Mouse (Mus musculus) urinary bladder, adult 2 months (tissue): ENCODE measurements around the gene Aff1. TPM values are rescaled to one million over a fixed set of nuclear protein-coding genes. Genes with fewer than 3 reads are reported as not detected.

Experiments used
- DNase-seq: peaks from one replicate; pipeline ENCODE4 v3.0.0; 2022; ENCODE audit warnings: low spot score
- polyA plus RNA-seq: library from polyadenylated mRNA; depleted of rRNA; stranded (reverse); fragments of >200 nt; gene quantifications from 2 replicates; pipeline ENCODE4 v1.2.3, GENCODE M21; 2012; rRNA removed

The Aff1 gene
- polyA plus RNA-seq, result 9.4 and 22.0 TPM in 2 replicates

DNA sequence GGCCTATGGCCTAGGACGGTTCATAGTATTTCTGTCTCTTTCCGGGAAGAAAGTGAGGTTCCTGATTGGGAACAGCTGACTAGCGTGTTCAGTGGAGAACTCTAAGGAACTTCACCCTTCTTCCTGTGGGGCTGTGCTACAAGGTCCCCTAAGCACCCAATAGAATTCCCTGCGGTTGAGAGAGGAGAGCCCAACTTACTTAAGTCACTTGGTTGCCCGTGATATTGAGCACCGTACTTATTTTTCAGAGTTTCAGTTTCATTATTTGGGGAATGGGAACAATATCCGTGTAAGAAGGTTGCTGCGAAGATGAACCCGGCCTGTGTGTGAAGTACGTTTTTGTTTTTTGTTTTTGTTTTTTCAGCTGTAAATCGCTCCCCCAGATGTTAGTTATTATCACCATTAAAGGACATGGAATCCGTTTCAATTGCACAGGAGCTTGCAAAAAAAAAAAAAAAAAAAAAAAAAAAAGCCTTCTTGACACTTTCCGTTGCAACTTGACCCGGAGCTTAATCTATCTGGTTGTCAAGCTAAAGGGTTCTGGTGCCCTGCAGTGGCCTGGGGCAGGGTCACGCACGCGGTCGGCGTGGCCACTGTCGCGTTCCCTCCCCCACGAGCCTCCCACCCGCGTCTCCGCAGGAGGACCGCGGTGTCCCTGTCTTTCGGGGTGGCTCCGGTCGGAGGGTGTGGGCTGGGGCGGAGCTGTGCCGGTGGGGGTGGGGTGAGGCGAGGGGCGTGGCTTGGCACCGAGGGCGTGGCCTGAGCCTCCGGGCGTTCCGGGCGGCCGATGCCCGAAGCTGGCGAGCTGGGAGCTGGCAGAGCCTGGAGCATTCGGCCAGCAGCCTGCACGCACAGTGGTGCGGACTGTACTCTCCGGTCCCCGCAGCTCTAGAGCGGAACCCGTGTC lies at the start of gene Aff1:
Aff1 (plus strand) TSS at position 751 of the 907 bp plus-strand sequence.
- DNase-seq, result peak; percentile 96

DNA sequence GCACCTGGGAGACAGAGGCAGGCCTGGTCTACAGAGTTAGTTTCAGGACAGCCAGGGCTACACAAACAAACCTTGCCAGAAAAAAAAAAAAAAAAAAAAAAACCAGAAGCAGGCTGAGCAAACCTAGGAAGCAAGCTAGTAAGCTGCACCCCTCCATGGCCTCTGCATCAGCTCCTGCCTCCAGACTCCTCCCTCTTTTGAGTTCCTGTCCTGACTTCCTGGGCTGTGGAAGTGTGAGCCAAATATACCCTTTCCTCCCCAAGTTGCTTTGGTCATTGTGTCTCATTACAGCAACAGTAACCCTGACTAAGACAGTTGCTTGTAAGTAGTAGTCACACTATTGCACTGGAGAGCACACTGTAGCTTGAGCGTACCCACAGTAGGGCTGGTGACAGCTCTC lies 48.0 kb upstream of the Aff1 start:
- no peak for DNase-seq

DNA sequence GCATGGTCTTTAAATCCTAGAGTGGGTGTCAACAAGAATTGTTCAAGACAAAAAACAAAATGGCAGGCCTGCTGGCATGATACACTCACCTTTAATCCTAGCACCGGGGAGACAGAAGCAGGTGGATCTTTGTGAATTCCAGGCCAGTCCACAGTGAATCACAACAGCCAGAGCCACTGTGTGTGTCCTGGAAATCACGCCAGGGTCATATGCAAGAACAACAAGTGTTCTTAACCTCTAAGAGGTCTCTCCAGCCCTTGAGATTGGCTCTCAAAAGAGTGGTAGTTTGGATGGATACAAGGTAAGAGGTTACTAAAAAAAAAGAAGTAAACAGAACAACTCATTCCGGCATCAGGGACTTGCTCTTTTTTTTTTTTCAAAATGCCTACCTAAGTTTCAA lies 44.9 kb upstream of the Aff1 start:
- DNase-seq, result no peak

DNA sequence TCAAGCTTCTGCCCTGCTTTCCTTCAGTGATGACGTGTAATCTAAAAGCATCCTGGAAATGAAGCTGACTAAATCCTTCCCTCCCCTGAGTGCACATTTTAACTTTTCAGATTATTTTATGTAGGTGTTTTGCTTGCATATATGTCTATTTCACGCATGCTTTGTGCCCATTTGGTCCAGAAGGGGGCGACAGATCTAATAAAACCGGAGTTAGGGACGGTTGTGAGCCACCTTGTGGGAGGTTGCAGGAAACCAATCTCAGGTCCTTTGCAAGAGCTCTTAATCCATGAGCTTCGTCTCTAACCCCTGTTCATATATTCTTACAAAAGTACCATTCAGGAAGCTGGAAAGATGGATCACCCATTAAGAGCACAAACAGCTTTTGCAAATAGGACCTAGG lies 37.9 kb upstream of the Aff1 start:
- no peak for DNase-seq

DNA sequence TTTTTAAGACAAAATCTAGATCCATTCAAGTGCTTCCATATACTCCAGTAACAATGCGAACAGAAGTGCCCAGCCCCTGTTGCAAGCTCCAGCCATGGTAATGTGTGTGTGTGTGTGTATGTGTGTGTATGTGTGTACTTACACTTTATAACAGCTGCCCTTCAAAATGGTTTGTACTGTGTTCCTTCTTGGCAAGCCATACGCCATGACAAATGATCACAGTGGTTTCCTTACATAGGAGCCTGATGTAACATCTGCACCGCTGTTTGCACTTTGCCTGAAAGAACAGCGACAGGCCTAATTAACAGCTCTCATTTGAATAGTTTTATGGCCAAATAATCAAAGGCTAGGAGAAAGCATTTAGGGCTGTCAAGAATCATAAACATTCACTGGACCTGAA lies 37.4 kb upstream of the Aff1 start:
- no peak for DNase-seq

DNA sequence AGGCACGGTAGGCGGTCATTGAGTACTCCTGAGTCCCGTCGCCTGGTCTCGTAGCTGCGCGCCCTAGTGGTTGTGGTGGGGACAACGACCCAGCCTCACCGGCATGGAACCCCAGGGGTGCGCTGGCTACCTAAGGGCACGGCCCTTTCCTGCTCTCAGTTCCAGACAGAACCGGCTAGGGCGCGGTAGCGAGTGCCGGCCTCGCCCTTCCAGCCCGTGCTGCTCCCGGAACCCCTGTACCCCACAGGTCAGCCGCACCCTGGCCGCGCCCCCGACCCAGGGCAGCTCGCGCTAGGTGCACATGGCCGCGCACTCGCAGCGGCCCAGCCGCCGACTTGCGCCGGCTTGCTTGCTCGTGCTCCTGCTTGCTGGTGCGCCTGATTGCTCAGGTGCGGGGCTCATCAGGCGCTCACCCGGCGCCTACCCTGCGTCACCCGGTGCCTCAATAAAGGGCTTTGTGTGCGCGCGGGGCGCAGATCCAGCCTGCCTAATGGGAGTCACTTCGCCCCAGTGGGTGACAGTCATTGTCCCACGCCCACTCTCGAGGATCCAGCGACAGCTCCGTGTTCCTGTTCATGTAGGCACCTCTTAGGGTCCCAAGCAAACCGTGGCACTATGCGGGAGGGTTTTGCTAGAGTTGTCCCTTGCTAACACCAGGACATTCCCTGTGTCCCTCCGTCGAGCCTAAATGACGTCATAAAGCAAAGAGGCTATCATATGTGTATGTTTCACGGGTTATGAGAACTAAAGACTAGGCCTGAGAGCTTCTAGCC lies 36.6 kb upstream of the Aff1 start, which contains the start of gene 1700016H13Rik:
1700016H13Rik (minus strand) TSS at position 665 of the 773 bp plus-strand sequence.
- peak; percentile 77 for DNase-seq

DNA sequence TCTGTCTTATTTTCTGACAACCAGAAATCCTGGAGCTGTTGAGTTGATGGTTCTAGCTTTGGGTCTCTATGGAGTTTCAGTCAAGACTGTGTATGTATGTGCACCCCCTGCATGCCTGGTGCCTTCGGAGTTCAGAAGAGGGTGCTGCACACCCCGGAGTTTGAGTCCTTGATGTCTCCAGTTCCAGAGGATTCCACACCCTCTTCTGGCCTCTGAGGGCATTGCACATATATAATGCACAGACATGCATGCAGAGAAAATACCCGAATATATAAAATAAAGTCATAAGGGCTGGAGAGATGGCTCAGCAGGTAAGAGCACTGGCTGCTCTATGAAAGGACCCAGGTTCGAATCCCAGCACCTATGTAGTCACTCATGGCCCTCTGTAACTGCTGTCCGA lies 33.3 kb upstream of the Aff1 start:
- no peak for DNase-seq

DNA sequence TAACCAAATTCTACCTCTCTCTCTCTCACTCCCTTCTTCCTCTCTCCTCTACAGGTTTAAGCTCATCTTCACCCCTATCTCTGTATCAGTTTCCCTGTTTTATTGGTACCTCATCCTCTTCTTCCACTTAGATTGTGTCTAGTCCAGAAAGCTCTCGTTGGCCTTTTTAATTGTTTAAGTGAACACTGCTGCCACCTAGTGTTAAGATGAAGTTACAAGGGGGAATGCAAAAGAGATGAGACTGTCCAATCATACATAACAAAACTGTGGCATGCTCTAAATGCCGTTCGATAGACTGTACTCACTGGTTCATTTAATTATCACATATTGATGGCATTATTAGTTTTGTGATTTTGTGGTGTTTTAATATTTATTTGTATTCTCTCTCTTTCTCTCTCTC lies 32.6 kb upstream of the Aff1 start:
- DNase-seq, result no peak

DNA sequence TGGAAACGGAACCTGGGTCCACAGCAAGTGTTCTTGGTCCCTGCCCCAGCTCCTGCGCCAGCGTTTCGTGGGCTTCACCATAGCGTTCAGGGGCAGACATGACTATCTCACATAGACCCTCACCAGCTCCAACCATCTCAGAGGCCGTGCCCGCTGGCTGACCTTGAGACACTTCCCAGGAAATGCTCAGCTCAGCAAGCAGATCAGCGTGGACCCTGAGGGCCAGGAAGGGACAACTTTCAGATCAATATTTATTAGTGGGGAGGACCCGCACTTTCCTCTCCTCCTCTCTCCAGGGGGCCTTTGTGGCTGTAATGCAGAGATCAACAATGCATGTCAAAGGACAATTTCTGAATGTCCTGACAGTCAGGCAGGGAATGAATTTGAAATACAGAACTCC lies 27.2 kb upstream of the Aff1 start:
- DNase-seq, result no peak

DNA sequence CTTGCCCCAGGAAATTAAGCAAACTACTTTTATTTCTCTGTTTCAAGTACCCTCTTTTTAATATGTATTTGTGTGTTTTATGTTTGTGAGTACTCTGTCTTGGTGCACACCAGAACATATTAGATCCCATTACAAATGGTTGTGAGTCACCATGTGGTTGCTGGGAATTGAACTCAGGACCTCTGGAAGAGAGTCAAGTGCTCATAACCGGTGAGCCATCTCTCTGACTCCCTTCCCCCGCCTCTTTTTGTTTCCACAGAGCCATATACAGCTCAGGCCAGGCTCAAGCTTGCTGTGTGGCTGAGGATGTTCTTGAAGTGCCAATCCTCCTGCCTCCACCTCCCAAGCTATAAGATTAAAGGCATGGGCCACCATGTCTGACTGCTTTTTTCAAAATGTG lies 26.3 kb upstream of the Aff1 start:
- DNase-seq, result no peak

DNA sequence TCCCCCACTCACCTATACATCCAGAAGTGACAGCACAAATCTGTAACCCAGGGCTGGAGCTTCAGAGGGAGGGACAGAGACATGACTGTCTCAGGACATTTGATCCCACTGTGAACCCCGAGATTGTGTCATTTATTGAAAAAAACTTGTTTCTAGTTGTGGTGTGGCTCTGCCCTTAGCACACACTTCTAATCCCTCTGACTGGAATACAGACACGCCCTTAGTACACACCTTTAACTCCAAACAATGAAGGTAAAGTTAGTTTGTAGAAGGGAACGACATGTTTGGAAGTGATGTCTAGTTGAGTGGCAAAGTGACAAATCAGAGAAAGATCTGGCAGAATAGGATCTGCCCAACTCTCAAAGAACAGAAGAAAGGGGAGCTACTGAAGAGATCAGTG lies 20.3 kb upstream of the Aff1 start:
- no peak for DNase-seq

DNA sequence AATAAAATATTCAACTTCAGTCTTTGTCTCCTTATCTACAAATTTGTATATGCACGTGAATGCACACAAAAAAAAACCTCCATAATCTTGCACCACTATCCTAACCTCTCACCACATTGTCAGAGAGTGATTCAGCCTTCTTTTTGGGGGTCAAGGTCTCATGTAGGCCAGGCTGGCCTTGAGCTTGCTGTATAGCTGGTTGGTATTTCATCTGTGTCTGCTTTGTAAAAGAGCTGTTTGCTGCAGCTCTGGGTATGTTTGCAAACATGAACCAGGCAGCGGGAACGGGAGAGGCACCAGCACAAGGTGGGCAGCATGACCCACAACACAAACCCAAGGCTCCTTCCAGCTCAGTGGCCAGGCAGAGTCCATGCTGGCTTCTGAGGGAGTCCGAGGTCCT lies 18.6 kb upstream of the Aff1 start:
- DNase-seq, result no peak

DNA sequence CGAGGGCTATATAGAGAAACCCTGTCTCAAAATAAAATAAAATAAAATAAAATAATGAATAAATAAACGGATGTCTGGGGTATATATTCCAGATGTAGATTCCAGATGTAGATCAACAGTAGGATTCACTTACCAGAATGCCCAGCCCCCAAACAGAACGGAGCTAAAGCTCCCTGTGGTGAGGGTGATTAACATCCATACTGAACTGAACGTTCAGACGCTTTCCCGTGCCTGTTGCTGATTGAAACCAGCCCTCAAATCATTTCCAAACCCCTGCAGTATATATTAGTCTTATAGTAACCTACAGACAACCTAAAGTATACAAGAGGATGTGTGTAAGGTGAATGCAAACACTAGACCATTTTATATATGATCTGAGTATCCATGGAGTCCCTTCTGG lies 17.7 kb upstream of the Aff1 start:
- no peak for DNase-seq

DNA sequence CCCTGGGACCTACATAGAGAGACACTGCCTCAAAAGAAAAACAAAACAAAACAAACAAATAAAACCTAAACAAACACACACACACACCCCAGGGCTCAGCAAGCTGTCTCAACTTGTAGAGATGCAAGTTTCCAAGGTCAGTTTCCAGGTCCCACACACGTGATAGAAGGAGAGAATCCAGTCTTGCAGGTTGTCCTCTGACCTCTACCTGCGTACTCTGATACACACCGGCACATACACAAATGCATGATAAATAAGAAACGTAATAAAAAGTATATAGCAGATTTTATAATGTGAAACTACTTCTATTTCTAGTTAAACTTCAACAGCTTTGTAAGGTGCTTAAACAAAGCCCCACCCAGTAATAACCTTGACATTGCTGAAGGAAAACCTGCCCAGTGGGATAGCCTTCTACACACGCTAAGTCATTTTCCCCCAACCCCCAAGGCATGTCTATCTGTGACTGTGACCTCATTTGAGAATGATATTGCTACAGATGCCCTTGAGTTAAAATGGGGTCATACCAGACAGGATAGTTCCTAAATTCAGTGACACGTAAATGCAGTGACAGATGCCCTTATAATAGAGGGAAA lies 15.8 kb upstream of the Aff1 start:
- no peak for DNase-seq

DNA sequence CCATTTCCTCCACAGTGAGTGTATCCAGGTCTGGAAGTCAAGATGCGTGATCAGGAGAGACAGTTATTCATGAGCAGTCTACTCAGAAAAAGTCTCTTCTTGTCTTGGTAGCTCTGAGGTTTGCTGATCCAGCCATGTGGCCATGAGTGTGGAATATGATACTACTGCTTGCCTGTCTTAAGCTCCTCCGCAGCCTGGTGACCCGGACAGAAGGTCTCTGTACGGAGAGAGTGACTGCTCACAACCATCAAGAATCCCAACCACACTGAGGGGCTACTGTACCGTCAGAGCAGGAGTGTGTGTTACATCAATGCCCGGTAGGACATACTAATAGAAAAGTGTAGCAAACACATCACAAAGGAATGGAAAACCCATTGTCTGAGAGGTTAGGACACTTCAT lies 14.3 kb upstream of the Aff1 start:
- no peak for DNase-seq

DNA sequence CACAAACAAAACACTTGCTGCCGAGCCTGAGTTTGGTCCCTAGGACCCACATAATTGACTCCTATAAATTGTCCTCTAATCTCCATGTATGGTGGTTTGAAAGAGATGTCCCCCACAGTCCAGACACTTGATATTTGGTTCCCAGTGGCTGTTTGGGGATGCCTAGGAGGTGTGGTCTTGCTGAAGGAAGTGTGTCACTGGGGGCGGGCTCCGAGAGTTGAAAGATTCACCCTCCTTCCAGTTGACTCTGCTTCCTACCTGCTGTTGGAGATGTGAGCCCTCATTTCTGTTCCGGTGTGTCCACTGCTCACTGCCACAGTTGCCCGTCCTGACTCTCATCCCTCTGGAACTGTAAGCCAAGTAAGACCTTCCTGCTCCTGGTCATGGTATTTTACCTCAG lies 13.2 kb upstream of the Aff1 start:
- DNase-seq, result no peak

DNA sequence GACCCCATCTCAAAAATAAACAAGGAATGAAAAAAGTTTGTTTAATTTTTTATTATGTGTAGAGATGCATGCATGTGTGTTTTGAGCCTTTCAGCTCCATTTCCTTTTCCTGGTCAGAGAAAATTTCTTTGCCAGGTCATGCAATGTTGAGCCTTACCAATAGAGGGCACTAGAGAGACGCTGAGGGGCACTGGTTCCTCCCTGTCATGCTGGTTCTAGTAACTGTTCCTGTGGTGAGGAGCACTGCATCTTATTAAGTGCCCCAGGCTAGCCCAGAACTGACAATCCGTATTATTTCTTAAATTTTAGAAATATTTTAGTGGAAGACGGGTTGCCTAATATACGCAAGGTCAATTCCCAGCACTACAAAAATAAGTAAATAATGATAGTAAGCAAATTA lies 11.8 kb upstream of the Aff1 start:
- no peak for DNase-seq

DNA sequence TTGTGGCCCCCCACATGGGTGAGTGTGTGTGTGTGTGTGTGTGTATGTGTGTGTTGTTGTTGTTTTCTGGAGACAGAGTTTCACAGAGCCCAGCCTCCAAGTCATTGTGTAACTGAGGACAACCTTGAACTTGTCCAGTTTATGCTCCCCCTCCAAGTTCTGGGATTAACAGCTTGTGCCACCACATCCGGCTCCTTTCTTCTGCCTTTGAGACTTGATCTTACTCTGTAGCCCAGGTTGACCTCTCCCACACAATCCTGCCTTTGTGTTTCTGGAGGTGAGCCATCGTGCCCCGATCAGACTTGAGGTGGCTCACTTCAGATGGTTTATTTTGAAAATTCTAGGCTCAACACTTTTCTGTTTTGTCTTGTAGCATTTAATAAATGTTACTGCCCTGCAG lies 10.3 kb upstream of the Aff1 start:
- no peak for DNase-seq

DNA sequence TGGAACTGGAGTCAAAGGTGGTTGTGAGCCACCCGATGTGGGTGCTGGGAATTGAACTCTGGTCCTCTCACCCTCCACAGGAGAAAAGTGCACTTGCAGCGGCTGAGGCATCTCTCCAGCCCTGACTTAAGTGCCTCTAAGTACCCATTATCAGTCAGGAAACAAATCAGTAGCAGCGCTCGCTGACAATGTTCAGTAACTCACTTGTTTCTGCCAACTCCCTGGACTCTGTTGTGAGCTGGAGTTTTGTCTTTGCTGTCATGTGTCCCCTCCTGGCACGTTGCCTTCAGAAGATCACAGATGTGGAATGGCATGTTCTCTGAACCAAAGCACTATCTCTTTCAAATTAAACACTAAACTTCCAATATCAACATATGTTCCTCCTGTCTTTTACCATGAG lies 2.5 kb upstream of the Aff1 start:
- DNase-seq, result no peak

DNA sequence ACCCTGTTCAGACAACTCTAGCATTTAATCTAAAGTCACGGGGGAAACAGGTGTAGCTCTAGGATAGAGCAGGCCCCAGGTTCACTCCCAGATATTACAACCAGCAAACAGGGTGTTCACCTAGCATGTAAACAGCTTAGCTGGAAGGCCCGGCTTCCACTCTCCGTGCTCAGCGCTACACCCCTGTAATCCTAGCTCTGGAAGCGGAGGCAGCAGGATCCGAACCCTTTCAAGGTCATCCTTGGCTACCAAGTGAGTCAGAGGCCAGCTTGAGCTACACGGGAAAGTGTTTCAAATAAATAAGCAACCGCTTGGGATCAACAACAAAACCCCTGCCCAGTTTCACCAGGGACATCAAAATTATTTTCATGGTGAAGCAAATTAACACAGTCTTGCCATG lies 2.0 kb upstream of the Aff1 start:
- no peak for DNase-seq

DNA sequence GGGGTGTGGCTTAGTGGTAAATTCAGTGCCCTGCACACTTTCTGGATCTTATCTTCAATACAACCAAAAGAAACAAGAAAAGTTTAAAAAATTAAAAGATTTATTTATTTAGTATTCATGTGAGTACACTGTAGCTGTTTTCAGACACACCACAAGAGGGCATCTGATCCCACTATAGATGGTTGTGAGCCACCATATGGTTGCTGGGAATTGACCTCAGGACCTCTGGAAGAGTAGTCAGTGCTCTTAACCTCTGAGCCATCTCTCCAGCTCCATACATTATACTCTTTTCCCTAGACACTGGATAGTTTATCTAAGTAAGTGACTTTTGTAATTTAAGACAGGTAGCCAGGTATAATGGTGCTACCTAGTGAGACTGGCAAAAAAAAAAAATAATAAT lies 1.0 kb upstream of the Aff1 start:
- no peak for DNase-seq

DNA sequence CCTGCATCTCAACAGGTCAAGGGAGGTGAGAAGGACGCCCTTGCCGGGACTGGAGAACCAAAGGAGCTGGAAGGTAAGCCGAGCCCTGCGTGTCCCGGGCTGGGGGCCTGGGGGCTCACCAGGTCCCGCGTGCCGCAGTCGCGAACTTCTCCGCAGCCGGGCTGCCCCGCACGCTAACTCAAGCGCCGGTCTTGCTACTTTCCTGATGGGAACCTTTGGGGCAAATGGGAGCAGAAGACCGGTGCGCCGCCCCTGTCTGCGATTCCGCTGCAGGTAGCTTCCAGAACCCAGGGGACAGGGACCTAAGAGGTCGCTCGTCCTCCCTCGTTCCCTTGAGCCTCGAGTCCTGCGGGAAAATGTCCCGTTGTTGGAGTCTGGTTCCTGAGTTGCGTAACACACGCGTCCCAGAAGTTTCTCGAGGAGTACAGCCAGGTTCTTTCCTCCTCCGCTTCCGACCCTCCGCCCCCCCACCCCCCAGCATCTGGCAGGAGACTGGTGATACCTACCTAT lies 412 bp downstream of the Aff1 start:
- DNase-seq, result no peak
